Mouse (Mus musculus) adrenal gland, adult 8-10 months (tissue): ENCODE measurements around the gene Psmd9. TPM values are rescaled to one million over a fixed set of nuclear protein-coding genes. Genes with fewer than 3 reads are reported as not detected.

Experiments
- DNase-seq: peaks from one replicate; pipeline ENCODE4 v3.0.0; 2022
- total RNA-seq, 4 experiments: library from RNA; stranded (reverse); gene quantifications; 2 replicates each; pipeline ENCODE4 v1.2.4; 2022

Psmd9 gene
- total RNA-seq, 4 experiments from 2014 or later: 23.3 to 33.3 (median 28.0) TPM

DNA sequence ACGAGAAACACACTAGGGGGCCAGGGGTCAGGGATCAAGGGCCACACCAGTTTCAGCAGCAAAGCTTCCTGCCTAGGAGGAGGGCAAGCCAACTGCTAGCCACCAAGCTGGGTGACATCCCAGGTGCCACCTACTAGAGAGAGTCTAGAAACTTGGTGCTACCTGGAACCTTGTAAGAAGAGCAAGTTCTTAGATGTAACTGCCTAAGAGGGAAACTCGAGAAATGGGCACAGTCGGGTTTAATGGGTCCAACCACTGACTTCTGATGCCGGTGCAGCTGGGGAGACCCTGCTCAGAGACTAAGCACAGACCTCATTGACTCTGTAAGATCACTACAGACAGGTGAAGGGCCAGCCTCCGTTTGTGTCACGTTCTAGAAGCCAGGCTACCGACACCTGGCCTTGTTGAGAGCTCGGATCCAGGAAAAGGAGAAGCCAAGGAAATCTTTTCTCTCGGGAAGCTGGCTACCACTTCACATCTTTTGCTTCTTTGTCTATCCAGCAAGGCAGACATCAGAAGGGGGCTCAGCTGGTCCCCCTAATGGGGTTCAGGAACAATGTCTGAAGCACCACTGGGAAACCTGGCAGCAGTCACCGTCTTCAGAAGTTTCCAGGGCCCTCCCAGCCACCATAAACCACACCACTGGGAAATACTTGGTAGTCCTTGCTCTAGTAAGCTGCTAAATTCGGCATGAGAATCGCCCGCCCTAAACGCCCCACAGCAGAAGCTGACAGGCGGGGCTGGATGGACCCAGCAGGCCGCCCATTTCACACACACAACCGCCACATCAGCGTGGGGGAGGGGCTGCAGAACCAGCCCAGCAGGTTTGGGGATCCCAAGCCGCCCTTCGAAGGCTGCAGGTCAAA is 31.9 kb upstream of the Psmd9 start:
- peak; percentile 85 for DNase-seq

DNA sequence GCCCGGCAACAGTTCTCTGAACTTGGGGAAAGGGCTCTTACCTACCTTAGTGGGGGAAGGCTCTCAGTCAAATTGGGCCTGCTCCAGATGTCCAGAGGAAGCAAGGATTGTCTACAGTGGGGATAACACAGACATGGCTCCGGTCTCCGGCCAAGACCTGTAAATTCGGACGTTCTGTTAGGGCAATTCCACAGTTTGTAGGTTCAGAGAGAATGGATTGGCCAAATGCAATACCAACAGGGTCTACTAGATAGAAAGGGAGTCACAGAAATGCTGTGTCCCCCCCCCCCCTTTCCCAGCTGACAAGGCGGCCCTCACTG is 31.3 kb upstream of the Psmd9 start:
- DNase-seq: no peak

DNA sequence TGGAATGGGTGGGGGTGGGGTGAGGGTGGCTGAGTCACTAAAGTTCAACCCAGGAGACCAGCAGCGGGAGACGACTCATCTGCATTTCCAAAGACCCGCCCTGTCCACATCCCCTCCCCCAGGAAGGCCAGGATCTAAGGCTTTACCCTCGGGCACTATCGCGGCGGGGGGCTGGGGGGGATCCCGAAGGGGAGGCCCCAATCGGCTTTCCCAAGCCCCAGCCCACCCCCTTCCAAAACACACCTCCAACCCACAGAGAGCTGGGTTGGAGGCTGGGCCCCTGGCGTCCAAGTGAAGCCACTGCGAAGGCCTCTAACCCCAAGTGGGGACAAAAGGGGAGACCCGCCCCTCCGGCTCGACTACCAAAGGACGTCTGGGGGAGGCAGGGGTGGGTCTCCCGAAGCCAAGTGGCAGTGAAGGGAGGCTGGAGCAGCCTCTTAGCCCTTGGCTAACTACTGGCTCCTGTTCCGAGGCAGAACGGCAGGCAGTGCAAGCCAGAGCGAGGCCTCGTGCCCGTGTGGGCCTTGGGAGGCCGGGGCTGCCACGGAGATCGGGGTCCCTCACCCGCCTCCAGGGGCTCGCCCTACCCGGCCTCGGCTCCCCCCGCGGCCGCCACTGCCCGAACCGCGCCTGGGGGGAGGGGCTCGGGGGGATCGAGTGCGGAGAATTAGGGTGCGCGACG is 30.8 kb upstream of the Psmd9 start:
- peak; percentile 82 for DNase-seq

DNA sequence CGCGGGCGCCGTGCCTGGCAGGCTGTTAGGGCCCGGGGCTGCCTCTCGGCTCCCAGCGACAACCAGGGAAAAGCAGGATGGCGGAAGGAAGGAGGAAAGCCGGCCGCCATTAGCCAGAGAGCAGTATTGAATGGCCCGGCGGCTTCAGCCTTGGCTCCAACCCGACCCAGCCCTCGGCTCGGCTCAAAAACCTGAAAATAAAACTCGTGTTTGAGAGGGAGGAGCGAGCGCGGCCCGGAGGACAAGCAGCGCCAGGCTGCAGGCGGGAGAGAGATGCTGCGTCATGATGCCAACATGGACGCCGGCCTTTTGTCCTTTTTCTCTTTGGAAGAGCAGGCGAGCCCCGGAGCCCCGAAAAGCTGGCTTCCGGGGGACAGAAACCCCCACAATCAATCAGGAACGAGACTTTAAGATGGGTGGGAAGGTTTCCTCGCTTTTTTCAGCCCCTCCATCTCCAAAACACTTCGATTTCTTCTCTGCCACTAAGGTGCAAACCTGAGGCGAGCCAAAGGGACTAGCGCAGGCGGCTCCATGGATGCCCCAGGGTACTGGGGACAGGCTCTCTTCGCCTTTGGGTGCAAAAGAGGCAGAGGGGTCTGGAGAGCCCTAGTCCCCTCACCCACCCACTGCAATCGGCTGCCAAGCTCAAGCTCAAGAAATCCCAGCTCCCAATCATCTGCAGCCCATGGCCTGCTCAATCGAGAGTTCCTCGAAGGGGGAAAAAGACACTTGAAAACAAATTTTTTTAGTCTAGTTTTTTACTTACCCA is 30.1 kb upstream of the Psmd9 start:
- peak; percentile 86 for DNase-seq

DNA sequence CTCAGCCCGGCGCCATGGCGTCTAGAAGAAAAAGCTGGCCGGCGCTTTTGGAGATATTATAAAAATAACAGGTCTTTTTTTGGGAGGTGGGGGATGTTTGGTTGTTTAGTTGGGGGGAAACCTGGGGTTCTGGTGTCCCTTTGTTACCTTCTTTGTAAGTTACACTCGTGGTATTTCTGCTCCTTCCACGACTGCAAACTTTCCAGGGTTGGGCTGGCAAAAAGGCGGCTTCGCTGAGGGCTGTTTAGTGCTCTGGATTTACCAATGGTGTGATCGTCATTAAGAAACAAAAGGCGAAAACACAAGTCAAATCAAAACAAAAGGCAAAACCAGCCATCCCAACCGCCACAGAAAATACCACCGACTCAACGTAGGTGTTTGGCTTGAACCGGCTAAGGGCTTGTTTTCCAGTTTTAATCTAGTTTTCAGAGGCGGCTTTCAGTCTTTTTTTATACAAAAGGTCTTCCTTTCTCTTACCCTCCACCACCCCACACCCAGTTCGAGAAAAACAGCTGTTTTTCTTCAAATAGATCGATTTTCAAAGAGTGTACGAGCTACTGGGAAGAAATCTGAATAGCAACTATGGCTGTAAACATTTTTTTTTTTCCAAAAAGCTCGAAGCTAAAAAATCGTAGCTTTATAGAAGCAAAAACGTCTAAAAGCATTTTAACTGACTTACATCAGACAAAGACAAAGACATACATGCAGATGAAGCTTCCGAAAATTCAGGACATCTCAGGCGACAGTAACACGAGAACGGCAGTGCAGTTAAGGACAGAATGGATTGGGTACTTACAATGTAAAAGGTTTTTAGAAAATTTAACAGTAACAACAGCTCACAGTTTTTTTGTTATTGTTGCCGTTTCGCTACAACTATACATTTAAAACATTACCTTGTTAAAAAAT is 29.2 kb upstream of the Psmd9 start:
- DNase-seq: no peak

DNA sequence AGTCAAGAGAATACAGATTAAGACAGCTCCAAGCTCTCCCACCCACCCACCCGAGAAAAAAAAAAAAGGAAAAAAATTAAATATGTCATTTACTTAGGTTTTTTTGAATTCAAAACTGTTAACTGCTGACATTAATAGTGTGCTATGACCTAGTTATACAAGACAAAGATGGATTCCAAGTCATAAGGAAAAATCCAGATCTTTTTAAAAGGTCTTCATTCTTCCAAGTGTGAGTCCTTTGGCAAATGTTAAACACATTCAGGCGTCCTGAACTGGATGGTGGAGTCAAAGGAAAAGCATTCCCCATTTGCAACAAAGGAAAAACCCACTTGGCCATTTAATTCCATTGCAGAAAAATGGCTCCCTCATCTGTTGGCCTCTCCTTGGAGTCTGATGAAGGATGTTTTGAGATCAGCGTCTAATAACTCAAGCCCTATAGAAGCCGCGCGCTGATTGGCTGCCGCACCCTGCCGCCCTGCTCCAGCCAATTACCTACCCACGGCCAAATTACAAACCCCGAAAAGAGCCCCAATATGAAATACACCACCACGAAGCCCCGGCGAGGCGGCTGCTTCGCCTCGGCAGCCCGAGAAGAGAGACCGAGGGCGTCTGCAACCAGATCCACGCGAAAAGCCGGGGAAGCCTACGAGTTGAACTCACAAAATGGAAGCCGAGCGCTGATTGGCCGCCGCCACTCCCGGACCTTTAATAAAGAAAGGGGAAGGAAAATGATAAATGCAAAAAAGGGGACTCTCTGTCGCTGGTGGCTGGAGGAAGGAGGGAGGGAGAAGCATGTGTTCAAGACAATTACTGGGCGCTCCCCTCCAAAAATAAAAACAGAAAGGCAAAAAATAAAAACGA is 28.3 kb upstream of the Psmd9 start:
- peak; percentile 91 for DNase-seq

DNA sequence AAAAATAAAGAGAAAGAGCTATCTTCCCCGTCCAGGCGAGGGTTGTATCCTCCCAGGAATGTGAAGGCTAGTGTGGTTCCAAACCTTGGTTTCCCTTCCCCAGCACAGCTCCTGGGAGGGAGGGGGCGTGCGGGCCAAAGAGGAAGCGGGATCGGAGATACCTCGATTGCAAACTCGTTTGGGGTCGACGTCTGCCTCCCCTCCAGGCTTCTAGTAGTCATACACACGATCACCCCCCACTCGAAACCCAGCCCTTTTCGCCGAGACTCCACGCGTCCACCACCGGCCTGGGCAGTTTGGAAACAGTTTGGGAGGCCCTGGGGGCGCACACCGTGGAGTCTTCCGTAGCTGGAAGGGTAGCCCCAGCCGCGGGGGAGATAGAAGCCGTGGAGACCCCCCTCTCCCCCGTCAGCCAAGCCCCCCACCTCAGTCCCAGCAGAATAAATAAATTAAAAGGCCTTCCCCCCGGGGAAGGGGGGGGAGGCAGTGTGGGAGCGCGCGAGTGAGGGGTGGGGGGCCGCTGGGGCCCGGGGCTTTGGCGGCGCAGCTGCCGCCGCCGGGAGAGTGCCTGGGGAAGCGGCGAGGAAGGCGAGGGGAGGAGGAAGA is 27.6 kb upstream of the Psmd9 start:
- no peak for DNase-seq

DNA sequence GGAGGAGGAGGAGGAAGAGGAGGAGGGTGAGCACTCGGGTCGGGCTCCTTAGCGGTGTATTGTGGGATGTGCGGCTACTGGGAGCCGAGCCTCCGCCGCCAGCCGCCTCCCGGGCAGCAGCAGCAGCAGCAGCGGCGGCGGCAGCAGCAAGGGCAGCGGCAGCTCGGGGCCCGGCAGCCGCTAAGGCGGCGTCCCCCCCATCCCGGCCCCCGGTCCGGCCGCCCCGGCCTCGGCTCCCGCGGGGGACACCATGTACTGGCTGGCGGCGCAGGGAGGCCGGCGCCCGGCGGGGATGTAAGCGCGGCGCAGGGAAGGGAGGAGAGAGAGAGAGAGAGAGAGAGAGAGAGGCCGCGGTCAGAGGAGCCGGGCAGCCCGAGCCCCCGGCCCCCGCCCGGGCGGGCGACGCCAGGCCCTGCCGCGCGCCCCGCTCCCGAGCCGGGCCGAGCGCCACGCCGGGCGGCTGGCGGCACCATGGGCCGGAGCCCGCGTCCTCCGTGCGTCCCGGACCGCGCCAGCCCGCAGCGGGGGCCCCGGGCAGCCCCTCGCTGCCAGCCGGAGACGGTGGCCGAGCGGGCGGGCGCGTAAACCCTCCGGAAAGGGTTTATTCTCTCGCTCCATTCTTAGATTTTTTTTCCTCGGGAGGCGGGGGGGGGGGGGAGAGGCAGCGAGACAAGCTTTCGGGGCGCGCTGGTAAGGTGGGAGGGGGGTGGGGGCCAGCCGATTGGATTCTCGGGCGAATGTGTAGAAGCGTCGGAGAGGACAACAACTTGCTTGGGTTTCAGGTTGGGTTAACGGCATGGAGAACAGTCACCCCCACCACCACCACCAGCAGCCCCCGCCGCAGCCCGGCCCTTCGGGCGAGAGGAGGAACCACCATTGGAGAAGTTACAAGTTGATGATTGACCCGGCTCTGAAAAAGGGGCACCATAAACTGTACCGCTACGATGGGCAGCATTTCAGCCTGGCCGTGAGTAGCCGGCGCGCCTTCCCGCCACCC is 26.8 kb upstream of the Psmd9 start, which contains the start of gene Setd1b:
Setd1b (plus strand) TSS at position 33 of the 997 bp plus-strand sequence.
- DNase-seq: no peak

DNA sequence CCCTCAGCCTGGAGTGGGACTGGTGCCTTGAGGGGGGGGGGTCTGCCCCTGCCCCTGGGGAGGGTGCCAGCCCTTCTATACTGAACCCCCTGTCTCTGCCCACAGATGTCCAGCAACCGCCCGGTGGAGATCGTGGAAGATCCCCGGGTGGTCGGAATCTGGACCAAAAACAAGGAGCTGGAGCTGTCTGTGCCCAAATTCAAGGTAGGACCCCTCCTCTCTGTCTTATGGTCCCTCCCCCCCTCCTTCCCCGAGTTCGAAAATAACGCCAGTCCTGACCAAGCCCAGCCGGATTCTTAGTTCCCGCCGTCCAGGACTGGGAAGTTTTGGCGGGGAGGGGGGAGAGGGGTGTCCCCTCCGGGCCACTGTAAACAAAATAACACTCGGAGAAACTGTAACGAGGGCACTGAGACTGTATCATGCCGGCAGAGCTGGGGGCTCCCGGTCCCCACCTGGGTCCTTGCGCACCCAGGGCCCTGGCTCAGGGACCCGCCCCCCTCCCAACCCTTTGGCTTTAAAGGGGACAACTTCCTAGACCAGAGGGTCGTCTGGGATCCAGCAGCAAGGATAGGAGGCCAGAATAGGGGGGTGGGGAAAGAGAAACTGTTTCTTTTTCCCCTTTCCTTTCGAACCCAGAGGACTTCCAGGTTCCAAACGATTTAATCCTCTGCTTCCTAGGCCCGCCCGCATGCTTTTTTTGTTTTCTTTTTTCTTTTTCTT is 25.8 kb upstream of the Psmd9 start:
- DNase-seq: no peak

DNA sequence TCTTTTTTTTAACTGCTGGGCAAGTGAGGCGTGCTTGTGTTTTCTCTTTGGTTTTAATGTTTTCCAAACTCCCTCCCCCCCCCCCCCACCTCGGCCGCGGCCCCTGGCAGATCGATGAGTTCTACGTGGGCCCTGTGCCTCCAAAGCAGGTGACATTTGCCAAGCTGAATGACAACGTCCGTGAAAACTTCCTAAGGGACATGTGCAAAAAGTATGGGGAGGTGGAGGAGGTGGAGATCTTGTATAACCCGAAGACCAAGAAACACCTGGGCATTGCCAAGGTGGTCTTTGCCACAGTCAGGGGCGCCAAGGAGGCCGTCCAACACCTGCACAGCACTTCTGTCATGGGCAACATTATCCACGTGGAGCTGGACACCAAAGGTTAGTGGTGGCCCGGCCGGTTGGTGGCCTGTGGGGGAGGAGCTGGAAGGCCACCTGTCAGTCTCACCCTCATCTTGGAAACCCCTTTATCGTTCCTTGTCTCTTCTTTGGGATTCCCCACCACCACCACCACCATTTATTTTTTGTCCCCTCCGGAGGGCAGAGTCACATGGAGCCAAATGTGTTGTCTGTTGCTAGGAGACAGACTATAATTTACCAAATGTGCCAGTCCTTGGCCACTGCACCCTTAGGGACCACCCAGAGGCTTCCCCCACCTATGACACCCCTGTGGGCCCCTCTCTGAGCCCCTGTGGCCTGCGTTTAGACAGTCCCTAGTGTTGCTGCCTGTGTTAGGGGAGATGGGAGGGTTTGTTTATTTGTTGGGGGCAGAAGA is 25.1 kb upstream of the Psmd9 start:
- no peak for DNase-seq

DNA sequence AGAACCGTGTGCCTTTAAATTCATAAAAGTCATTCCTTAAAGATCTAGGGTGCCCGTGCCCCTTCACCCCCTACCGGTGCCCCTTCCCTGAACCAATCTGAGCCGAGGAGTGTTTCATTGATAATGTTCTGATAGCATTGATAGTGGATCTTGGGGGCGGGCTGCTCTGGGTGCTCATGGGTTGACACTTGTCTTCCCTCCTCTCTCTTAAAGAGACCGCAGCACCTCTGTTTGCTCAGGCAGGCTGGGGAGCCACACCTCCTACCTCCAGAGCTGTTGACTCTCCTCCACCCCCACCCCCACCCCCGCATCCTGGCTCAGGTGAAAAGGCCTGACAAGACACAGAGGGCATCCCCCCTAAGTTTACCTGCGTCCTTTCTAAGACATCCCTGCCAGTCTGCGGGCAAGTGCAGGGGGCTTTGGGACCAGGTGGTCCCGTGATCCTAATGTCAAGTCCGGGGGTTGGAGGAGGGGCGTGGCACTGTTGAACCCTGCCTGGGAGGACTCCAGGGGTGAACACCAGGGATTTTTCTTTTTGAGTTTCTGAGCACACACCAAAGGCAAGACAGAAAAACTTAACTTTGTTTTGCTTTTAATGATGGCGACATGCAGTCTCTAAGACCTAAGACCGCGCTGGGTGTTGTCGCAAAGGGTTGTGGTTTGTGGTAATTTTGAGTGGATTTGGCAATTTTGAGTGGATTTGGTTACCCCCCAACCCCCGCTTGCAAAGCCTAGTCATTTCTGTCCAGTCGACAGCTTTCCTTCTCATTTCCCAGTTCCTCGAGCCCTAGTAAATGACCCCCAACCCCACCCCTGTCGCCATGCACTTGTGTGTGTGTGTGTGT is 24.2 kb upstream of the Psmd9 start:
- DNase-seq: no peak

DNA sequence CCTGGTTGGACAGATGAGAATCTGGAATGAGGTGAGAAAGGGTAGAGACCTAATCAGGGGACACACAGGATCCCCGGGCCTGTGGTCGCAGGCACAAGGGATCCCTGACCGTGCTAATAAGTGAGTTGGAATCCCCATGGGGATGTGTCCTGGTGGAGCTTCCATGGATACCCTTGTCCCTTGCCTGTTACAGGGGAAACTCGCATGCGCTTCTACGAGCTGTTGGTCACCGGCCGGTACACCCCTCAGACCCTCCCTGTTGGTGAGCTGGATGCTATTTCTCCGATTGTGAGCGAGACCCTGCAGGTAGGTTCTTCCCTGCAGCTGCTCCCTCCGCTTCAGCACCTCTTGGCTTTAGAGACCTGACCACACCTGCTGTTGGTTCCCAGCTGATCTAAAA is 22.9 kb upstream of the Psmd9 start:
- DNase-seq: no peak

DNA sequence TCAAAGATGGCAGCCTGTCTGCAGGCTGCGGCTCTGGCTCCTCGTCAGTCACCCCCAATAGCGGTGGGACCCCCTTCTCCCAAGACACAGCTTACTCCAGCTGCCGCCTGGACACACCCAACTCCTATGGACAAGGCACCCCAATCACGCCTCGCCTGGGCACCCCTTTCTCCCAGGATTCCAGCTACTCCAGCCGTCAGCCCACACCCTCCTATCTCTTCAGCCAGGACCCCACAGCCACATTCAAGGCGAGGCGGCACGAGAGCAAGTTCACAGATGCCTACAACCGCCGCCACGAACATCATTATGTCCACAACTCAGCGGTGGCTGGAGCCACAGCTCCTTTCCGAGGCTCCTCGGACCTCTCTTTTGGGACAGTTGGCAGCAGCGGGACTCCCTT is 21.6 kb upstream of the Psmd9 start:
- DNase-seq: no peak

DNA sequence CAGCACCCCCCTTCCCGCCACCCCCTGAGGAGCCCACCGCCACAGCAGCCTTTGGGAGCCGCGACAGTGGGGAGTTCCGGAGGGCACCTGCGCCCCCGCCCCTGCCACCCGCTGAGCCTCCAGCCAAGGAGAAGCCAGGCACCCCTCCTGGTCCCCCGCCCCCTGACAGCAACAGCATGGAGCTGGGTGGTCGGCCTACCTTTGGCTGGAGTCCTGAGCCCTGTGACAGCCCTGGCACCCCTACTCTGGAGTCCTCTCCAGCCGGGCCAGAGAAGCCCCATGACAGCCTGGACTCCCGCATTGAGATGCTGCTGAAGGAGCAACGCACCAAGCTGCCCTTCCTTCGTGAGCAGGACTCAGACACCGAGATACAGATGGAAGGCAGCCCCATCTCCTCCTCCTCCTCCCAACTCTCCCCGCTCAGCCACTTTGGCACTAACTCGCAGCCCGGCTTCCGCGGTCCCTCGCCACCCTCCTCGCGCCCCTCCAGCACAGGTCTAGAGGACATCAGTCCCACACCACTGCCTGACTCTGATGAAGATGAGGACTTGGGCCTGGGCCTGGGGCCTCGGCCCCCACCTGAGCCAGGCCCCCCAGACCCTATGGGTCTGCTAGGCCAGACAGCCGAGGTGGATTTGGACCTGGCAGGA is 21.0 kb upstream of the Psmd9 start:
- no peak for DNase-seq

DNA sequence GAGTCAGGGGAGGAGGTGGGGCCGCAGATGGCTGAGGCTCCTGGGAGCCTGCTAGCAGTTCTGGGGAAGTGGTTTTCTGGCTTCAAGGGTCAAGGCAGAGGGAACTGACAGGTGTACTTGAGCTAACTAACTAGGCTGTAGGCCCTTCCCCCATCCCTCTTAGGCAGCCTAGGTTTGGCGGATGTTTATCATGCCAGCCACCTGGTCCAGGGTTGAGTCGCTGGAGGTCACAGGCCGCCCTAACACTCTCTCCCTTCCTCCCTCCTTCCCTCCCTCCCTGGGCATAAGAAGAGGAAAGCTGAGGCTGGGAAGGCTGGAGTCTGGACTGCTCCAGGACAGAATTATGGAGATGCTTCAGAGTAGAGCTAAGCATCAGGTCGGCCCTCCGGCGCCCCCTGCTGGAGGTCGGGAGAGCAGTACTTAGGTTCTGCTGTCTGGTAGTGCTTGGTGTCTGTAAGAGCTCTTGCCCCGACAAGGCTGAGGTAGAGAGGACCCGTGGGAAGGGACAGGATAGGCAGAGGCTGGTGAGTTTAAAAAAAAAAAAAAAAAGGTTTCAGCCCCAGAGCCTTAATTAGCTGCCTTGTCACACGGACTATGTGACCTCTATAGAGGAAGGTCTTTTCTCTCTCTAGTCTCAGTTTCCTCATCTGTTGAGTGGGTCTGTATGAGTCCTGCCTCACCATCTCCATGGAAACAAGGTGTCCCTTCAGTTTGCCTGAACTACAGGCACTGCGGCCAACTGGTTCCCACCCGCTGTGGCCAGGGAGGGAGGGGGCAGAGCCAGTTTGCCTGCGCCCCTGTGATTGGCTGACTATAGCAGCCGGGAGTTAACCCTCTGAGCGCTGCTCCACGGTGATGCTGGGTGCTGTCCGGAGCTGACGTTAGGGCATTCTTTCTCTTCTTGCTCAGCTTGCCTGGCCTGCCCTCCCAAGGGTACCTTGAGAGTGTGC is 19.5 kb upstream of the Psmd9 start:
- peak; percentile 85 for DNase-seq
